Mouse (Mus musculus): ENCODE measurements at regions not wholly inside any gene's neighbourhood (a gene's known extent, or its start where the extent isn't known, plus 50 kb on each side); places are given as distances from the start of the nearest gene placed in this dataset.

DNA sequence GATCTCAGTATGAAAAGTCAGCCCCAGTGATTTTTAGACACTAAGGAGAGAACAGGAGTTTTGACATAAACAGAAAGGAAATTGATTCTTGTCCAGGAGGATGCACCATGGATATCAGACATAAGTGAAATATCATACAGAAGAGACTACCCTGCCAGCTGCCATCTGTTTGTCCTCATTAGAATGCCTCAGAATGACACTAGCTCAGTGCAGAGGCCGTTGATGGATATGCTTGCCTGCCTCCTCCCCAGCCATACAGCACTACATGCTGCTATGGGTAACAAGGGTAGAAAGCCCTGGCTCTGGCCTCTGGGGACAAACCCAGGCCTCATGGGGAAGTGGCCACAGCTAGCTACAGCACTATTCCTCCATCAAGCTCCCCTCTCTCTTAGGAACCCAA lies 198.0 kb upstream of the Fam49a start:
- TF ChIP-seq CTCF (IDR thresholded peaks at IDR 0.05; ENCODE audit: borderline replicate concordance, insufficient read depth, low read depth, low read length): no peak
- TF ChIP-seq POLR2A (IDR thresholded peaks at IDR 0.05; ENCODE audit: borderline replicate concordance, insufficient read depth, low read length): no peak
